Mouse (Mus musculus) gastrocnemius, postnatal 4 days (tissue): ENCODE measurements around the gene Sema5b. TPM values are rescaled to one million over a fixed set of nuclear protein-coding genes. Genes with fewer than 3 reads are reported as not detected.

ENCODE experiments used
- DNase-seq, 2 experiments: peaks; one replicate each; pipeline ENCODE4 v3.0.0; 2021 to 2022; ENCODE audit warnings: low spot score in 2 of 2, mixed read lengths in 2 of 2
- total RNA-seq, 2 experiments: library from RNA; stranded (reverse); gene quantifications; 2 replicates each; pipeline ENCODE4 v1.2.3; 2021

Sema5b gene
- total RNA-seq, 2 experiments from 2014 or later, result 6.8 to 7.2 TPM

DNA sequence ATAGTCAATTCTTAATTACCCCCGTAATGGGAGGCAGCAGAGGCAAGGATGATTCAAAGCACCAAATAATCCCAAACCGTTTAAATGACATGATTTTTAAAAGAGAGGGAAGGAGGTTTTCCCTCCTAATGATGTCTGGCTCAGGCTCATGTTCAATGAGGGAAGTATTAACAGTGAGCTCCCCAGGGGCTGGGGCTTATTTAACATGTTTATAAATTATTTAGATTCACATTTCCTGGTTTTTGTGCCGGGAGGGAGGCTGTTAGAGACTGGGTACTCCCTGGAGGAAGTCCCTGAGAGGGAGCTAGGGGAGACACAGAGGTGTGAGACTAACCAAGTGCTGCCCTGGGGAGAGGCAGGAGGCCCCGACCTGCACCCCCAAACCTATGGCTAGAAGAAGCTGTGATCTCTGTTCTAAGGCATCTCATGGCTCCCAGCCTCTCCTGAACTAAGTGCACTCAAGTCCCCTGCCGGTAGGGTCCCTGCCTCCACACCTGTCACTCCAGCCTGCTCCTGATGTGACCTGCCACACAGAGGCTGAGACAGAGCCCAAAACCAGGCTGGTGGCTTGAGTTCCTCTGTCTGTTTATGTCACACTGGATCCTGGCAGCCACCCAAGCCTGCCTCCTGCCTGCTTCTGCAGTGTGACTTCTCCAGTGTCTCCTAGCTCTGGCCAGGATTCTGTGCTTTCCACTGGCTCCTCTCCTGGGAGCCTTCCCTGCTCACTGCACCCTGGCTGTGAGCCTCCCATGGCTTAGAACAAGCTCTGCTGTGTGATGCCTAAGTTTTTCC is 51.5 kb downstream of the Sema5b start:
- DNase-seq, result peak in 1 of 2 experiments; percentile 63

DNA sequence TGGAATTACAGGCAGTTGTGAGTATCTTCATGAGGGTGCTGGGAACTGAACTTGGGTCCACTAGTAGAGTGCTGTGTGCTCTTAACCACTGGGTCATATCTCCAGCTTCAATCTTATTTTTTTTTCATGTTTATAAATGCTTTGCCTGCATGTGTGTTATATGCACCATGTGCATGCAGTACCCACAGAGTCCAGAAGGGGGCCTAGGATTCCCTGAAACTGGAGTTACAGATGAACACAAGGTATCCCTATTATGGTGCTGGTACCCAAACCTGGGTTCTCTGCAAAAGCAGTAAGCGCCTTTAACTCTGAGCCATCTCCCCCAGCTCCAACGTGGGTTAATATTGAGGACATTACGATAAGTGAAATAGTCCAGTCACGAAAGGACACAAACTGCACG is 52.5 kb downstream of the Sema5b start:
- DNase-seq, result no peak

DNA sequence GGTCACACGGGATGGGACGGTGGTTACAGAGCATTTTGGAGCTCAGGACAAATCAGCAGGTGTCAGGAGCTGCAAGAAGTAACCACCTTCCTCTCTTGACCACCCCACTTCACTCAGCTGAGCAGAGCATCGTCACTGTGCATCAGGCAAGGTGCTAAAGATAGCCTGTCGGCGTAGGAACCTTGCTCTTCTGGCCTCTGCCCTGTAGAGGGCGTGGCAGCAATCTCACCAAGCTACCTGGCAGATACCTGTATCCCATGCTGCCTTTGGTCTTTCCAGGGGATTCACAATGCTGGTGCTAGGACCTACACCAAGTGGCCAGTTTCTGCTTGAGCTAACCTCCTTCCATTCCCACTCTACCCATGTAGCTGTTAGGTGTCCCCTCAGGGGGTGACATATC is 55.3 kb downstream of the Sema5b start:
- no peak for DNase-seq

DNA sequence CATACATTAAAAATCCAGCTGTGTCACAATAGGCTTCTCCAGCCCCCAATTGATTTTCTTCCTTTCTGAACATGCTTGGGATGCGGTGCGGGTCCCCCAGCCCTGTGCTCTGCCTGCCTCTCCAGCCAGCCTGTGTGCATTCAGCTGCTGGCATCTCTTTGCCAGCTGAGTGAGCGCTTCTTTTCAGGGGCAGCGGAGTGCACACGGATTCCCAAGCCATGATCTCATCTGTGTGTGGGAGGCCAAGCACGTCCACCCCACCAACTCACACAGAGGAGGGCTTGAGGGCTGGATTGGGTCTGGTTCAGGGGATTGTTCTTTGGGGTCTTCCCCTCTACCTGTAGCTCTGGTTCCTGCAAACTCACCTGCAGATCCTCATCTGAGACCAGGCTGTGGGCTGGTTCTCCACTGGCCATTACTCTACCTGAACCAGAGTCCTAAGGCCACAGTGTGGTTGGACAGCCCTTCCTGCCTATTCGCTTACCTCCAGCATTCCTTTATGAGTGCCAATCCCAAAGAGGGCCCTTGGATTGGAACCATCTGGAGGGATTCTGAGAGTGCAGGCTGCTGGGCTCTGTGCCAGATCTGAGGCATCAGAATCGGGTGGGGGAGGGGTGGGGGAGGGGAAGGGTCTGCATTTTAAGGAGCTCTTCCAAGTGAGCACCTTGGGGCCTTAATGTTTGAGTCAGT is 55.9 kb downstream of the Sema5b start:
- no peak for DNase-seq

DNA sequence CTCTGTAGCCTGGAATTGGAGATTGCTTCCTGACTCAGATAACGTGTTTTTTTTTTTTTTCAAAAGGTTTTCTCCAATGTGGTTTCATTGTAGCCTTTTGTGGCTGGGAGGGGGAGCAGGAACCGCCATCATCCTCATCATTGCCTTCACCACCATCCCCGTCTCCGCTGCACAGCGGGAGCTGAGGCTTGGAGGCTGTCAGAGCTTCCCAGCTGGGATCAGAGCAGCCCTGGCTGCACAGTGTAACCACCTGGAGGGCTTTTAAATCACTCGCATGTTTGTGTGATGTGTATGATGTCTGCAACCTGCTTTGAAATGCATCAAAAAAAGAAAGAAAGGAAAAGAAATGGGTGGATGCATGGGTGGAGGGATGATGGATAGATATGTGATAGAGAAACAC is 57.0 kb downstream of the Sema5b start:
- no peak for DNase-seq

DNA sequence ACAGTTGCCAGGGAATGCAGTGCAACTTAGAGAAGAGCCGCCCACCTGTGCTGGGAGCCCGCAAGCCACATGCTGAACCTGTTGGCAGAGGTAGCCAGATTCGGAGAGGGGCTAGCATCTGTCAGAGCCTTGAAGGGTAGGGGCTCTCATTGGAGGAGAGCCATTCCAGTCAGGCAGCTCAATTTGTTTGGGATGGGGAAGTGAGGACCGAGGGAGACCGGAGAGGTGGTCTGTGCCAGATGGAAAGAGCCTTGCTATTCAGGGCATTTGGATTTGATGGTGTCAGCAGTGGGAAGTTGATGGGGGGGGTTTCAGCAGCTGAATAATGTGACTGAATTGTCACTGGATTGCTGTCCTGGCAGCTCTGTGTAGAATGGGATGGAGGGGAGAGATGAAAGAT is 57.9 kb downstream of the Sema5b start:
- DNase-seq, result no peak

DNA sequence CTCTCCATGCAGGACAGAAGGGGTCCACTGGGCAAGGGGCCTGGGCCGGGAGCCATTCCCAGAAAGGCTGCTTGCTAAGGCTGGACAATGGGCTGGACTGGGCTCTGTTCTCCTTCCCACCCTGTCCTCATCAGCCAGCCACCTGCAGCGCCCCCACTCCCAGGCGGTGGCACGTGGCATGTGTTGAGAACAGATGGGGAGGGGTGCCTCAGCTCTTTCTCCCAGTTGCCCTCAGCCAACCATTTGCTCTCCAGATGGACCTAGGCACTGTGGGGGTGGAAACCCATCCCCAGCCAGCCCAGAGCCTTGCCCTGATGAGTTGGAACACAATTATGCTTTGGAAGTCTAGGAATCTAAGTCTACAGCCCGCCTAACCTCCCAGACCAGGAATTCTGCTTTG is 59.3 kb downstream of the Sema5b start:
- DNase-seq, result no peak

DNA sequence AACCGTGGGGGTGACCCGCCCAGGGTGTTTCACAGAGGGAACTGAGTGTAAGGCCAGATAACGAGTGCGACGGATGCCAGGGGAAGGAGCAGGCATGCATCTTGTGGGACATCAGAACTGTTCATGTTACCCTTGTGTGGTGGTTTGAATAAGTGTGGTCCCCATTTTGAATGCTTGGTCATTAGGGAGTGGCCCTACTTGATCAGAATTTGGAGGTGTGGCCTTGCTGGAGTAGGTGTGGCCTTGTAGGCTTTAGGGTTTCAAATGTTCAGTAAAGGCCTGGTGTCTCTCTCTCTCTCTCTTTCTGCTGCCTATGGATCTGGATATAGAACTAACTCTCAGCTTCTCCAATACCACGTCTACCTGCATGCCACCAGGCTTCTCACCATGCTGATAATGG is 60.5 kb downstream of the Sema5b start:
- DNase-seq, result no peak

DNA sequence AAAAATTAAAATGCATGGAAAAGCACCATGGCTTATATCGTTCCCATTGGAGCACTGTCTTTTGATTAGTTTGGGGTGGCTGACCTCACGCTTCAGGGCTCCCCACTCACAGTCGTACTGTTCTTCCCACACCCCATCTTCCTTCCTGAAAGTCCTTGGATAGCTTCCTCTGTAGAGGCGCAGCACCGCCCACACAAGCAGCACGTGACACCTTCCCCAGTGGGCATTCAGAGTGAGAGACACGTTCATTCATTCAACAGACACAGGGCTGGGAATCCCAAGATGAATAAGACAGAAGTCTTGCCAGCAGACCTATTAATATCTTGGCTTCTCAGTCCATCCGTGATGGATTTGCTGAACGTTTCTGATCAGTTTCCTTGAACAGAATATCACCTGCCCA is 61.6 kb downstream of the Sema5b start:
- no peak for DNase-seq

DNA sequence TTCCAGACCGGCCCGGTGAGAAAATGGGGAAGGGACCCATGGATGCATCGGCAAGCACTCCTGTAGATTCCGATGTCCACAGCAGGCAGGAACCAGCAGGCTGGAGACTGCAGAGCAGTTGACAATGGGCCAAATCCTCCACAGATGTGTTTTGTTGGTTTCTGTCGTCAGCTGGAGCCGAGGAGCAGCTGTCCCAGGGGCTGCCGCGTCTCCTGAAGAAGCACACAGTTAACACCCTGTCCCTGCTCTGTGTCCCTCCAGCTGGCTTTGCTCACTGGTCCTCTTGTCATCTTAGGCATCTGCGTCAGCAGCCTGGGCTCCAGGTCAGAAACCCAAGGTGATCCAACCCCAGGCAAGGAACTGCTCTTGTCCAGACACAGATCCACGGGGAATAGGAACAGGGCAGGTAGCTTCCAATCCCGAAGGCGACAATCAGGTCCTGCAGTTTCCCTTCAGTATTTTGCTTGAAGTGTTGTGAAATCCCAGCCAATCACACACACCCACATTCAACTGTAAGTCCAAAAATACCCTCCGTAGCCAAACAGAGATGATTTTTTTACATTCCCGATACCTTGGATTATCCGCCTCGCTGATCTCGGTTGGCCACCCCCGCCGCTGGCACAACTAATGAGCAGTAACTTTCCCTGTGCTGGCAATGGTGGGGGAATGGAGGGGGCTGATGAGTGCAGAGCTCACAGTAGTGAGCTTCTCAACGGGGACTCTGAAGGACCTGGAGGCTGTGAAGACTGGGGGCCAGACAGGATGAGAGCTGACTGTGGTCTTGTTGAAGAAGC is 63.0 kb downstream of the Sema5b start:
- DNase-seq, result peak in 1 of 2 experiments; percentile 49

DNA sequence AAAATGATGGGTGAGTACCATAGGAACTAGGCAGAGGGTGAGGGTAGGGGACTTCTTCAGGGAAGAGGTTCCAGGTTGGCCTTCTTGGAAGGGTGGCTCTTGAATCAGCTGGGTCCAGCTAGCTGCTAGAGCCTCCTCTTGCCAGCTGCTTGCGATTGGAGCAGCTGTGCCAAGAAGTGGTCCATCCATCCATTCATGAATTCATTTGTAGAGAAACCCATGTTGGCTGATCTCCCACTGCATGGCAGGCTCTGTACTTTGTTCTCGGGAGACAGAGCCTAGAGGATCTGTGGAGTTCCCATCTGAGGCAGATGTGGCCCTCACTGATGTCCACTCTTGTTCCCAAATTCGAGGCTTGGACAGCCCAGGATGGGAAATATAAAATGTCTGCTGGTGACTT is 66.3 kb downstream of the Sema5b start:
- DNase-seq, result no peak

DNA sequence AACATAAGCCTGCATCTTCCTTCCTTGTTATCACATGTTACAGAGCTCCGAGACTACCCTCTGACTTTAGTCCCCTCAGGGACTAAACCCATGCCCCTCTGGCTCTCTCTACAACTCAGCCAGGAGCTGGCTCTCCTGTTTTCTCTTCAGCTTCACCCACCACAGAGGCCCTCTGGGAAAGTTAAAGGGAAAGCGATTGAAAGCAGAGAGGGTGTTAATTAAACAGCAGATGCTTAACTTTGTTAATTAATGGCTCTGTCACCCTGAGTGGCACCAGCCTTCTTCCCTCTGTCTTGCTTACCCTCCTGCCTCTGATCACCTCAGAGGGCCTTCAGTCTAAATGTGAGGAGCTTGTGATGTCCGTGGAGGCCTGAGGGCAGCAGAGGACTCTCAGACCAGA is 67.3 kb downstream of the Sema5b start:
- no peak for DNase-seq

DNA sequence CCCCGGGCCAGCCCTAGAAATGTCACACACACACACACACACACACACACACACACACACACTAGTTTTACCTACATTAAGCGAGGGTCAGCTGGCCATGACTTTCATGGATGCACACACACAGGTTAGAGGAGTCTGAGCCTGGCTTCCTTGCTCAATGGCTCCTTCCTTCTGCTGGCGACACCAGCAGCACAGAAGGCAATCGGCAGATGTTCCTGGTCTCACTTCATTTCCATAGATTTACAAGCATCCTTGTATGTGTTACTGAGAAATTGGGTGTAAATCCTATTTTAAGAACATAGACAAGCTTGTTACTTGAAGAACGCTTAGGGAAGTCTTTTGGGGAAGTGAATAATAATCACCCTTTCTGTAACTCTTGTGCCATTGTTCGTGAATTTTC is 68.6 kb downstream of the Sema5b start:
- no peak for DNase-seq

DNA sequence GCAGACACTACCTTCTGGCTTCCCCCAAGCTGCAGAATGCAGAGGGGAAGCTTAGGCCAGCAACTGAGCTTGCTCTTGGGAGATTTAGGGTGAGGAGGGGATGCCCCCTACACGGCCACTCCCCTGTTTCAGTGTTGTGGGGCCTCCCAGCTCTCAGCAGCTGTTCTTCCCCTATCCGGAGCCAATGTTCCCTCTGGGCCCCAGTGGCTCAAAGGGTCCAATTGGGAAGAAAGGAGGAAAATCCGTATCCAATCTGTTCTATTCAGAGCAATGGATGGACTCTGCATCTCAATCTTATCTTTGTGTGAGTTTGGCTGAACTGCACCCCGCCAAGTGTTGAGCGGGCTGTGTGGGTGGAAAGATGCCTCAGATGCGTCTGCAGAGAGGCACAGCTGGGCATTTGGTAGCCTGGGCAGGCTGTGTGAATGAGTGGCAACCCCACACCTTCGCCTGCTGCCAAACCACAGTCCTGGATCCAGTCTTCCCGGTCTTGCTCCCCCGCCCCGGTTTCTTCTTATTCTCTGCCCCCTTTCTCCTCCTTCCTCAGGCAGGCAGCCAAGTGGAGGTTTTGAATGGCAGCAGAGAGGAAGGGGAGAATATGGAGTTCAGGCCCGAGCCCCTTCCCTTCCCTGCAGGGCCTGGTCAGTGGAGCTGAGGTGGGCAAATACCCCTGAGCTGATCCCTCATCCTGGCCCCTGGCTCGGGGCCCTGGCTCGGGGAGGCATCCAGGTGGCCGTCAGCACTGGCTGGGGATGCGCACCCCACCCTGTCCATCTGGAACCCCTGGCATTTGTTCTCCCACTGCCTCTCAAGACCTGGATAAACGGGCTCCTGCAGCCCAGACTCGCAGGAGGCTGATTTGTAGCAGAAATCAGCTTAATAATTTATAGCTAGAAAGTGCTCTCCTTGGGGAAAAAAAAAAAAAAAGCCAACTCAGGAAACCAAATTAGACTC is 73.2 kb downstream of the Sema5b start:
- peak in 1 of 2 experiments; percentile 48 for DNase-seq

DNA sequence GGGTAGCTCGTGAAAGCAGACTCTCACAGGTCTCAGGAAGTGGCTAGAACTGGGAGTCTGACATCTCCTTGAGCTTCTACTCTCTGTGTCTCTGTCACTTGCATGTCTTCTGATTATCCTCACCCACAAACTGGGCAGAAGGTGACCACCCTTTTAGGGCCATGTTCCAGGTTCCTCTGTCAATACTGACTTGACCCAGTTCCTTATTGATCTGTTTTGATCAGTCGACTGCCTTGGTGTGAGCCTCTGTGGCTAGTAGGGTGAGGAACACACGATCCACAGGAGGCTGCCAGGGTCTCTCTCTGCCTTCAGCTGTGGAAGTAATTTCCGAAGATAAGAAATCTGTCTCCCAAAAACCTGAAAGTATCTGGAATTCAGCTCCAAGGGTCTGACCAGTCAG is 76.8 kb downstream of the Sema5b start:
- no peak for DNase-seq

DNA sequence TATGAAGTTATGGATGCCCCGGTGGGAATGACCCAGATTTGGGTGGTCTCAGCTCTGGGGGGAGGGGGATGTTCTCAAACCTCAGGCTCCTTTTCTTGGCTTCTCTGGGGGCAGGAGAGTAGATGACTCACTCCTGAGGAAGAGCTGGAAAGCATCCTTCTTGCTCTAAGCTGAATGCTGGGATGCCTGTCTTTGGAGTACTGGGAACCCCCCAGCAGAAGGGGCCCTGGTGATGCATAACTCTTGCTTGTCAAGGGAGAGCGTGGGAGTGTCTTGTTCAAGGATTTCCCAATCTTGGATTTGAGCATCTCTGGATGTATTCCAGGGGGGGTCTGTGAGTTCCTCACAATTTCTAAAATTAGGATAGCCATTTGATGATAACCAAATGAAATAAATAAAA is 82.1 kb downstream of the Sema5b start:
- DNase-seq, result no peak

DNA sequence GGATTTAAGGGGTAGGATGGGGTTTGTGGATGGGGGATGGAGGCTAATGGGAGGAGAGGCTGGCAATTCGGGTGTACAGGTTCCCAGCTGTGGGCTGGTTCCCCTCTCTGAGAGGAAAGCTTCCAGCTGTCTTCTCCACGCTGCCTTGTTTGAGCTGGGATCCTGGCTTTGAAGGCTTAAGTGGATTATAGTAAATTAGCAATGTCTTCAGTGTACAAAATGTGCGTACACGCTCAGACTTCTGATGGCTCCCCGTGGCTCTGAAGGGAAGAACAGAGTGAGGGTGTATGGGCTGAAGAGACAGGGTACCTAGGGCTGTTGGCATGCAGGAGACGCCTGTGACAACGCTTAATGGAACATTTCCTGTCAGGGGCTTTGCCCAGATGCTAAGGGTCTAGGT is 83.0 kb downstream of the Sema5b start:
- DNase-seq, result no peak

DNA sequence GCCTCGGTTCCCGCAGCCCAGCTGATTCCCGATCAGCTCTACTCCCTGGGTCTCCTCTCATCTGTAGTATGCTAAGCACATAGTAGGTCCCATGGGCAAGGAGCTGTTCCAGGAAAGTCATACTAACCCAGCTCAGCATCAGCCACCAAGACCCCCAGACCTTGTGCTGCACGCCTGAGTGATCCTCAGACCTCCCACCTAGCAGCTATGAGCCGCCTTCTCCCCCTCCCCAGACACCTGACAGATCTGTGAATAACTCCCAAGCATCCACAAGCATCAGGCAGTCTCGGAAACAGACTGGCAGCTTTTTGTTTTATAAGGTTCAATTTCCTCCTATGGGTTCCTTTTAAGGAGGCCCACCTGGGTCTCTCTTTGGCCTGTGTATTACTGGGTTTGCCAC is 83.9 kb downstream of the Sema5b start:
- DNase-seq, result no peak

DNA sequence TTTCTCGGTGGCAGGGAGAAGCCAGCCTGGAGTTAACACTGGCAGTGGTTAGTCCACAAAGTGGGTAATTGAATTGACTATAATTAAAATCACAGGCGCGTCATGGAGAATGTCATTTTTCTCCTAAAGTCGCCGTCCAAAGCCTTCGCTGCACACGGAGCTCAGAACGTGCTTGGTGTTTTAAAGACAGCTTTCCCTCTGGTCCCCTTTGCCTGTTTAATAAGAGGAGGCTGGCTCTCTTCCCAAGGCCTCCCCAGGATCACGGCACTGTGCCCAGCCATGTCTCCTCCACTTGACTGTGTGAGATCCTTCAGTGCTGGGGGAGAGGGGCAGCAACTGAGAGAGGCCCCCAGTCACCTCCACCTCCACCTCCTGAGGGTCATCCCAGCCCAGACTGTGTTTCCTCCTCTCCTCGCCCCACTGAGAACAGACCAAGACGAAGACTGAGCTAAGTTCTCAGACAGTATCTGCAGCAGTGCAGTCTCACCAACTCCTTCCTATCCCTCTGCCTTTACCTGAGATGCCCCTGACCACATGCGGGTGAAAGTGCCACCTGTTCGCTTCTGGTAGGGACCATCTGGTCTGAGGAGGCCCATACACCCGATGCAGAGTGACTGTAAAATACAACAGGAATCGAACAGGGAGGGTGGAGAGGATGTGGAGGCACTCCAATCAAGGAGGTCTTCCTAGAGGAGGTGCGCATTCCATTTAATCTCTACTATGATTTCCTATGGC is 84.5 kb downstream of the Sema5b start:
- DNase-seq, result no peak

DNA sequence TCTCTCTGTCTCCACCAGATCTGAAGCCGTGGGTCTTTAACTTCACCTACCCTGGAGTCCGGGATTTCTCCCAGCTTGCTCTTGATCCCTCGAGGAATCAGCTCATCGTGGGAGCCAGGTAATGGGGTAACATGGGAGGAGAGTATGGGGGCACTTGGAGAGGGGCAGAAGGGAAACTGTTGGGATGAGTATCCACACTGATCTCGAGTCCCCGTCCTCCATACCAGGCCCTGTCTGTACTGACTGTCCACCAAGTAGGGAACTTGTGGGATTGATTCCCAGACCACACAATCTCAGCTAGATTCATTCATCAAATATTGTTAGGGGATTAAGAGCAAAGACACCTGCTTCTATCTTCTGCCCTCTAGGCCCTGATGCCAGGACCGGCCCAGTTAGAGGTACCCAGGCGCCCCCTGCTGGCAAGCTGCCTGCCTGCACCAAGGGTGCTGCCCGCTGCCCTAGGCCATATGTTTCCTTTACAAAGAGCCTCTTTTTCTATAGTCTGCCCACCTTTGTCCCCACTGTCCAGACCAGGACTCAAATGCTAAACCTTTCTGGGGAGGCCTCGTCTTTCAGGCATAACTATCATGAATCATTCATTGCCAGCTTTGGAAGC is 87.2 kb downstream of the Sema5b start:
- peak; percentile 83 to 87 for DNase-seq
